Mouse (Mus musculus): ENCODE data around the gene Slc4a4. TPM values are rescaled to one million over a fixed set of nuclear protein-coding genes. Genes with fewer than 3 reads are reported as not detected.

Gene Slc4a4
- polyA plus RNA-seq, 1 experiment from 2014 or later: 3.1 TPM

DNA sequence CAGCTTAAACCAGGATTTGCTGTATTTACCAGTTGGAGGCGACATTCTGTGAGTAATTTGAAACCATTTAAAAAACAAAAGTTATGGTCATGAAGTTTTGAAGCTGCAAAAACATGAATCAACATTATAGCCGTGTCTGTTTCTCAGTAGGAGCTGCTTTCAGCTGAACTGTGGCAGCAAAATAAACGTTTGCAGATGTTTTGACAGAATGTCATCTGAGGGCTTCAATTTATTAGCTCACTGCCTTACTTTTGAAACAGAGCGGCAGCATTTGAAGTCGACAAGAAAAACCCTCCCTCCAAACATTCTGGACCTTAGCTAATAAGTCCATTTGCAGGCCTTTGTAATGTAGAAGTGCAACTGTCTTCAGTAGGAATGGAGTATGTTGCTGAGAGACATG lies 123.5 kb downstream of the Slc4a4 start:
- no peaks in the 10 kb centered on the region for H3K27me3 ChIP-seq (replicated peaks)
- H3K4me2 ChIP-seq: no peak overlapping the region
- WGBS: 70% methylated on average over 5 of the region's 5 CpGs
- H3K4me1 ChIP-seq: peaks cover 3% of the 10 kb centered on the region; the same call in 1 of the 2 replicates
- ATAC-seq (ENCODE audit: extremely low read depth, insufficient number of reproducible peaks, low FRiP score, low TSS enrichment): no peak
- H3K4me3 ChIP-seq: no peak overlapping the region
- no peaks in the 10 kb centered on the region for H3K36me3 ChIP-seq
- no peak overlapping the region for H3K27ac ChIP-seq (replicated peaks)
- no peak overlapping the region for H3K9ac ChIP-seq
- H3K9me3 ChIP-seq: no peaks in the 10 kb centered on the region

DNA sequence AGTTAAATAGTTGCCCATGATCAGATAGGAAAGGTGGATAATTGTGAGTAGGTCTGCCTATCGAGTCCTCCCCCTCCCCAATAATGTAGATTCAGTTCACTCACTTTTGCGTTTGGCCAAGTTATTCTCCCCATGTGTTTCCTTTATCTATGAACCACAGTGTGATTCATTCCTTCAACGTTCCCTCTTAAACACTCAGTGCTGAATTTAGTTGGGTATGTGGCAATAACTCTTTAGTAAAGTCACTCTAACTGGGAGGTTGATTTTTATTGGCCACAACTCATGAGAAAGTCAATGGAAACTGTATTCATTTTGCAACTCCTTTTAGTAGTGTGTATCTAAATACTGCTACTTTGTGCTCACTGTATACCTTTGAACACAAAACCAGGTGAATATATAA lies 125.8 kb downstream of the Slc4a4 start:
- H3K27ac ChIP-seq (replicated peaks): no peak overlapping the region
- H3K36me3 ChIP-seq: no peaks in the 10 kb centered on the region
- H3K4me3 ChIP-seq: no peak overlapping the region
- peaks cover 3% of the 10 kb centered on the region; the same call in 1 of the 2 replicates for H3K4me1 ChIP-seq
- H3K27me3 ChIP-seq (replicated peaks): no peaks in the 10 kb centered on the region
- H3K9me3 ChIP-seq: no peaks in the 10 kb centered on the region
- WGBS: 65% methylated on average over 3 of the region's 3 CpGs
- ATAC-seq (ENCODE audit: extremely low read depth, insufficient number of reproducible peaks, low FRiP score, low TSS enrichment): no peak
- no peak overlapping the region for H3K9ac ChIP-seq
- H3K4me2 ChIP-seq: no peak overlapping the region

DNA sequence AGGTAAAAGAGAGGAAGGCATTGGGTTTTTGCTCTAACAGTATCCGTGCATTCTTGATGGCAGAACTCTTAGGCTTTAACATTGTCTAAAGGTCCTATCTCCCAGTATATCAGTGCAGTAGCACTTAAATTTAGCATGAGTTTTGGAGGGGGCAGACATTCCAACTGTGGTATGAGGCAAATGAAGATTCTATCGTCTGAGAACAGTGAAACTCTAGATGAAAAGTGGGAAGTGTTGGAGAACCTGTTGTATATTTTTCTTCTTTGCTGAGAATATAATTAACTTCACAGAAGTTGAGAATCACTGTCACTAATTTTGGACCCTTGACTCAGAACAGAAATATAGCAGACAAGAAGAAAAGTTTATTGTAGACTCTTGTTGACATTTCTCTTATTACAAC lies 128.2 kb downstream of the Slc4a4 start:
- ATAC-seq (ENCODE audit: extremely low read depth, insufficient number of reproducible peaks, low FRiP score, low TSS enrichment): no peak
- no peak overlapping the region for H3K27ac ChIP-seq (replicated peaks)
- H3K4me2 ChIP-seq: no peak overlapping the region
- WGBS: 57% methylated on average over 2 of the region's 2 CpGs
- H3K36me3 ChIP-seq: no peaks in the 10 kb centered on the region
- H3K4me1 ChIP-seq: peaks cover 3% of the 10 kb centered on the region; the same call in 1 of the 2 replicates
- no peak overlapping the region for H3K9ac ChIP-seq
- no peaks in the 10 kb centered on the region for H3K27me3 ChIP-seq (replicated peaks)
- no peaks in the 10 kb centered on the region for H3K9me3 ChIP-seq
- H3K4me3 ChIP-seq: no peak overlapping the region

DNA sequence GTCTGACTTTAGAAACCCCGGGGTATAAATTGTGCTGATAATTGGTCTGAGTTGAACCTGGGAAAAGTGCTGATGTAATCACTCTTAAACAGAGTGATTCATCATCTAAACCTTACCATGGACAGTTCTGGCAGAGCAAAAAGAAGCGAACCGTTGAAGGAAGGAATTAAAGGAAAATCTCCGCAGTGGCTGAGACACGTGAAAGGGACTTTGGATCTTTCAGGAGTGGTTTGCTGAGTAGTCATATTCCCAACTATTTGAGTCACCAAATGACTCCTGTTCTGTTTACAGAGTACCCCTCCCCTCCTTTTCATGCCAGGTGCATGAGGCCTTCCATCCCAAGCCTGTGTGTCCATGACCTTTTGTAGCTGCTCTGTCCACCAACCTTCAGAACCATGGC lies 129.3 kb downstream of the Slc4a4 start:
- Histone ChIP-seq H3K4me3 (no peak overlapping the region), H3K9ac (no peak overlapping the region), H3K27me3 (replicated peaks) (no peaks in the 10 kb centered on the region), H3K9me3 (no peaks in the 10 kb centered on the region), H3K4me1 (peaks cover 3% of the 10 kb centered on the region; the same call in 1 of the 2 replicates), H3K36me3 (no peaks in the 10 kb centered on the region), H3K27ac (replicated peaks) (no peak overlapping the region), H3K4me2 (no peak overlapping the region)
- ATAC-seq (ENCODE audit: extremely low read depth, insufficient number of reproducible peaks, low FRiP score, low TSS enrichment): no peak
- 81% methylated on average over 5 of the region's 5 CpGs for WGBS

DNA sequence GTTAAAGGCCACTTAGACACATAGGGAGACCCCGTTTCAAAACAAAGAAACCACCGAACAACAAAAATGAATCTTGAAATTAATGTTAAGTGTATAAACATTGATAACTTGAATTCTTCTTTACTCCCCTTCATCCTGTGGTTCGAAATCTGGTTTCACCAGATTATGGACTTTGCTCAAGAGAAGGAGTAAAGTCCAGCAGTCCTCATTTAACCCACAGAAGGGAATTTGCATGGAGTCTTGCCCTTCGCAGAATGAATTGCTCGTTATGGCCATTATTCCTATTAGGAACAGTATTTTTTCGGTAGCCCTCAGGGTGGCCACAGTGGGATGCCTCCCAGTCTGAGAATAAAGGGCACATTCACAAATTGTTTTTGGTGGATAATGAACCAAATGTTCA lies 131.9 kb downstream of the Slc4a4 start:
- Histone ChIP-seq H3K27me3 (replicated peaks) (no peaks in the 10 kb centered on the region), H3K9me3 (no peaks in the 10 kb centered on the region), H3K9ac (no peak overlapping the region), H3K36me3 (no peaks in the 10 kb centered on the region), H3K4me3 (no peak overlapping the region), H3K27ac (replicated peaks) (no peak overlapping the region), H3K4me2 (no peak overlapping the region), H3K4me1 (0 out of 2 replicates have a peak, but pooled peaks cover 4% of the 10 kb centered on the region)
- no peak for ATAC-seq (ENCODE audit: extremely low read depth, insufficient number of reproducible peaks, low FRiP score, low TSS enrichment)
- WGBS: 77% methylated on average over 6 of the region's 6 CpGs

DNA sequence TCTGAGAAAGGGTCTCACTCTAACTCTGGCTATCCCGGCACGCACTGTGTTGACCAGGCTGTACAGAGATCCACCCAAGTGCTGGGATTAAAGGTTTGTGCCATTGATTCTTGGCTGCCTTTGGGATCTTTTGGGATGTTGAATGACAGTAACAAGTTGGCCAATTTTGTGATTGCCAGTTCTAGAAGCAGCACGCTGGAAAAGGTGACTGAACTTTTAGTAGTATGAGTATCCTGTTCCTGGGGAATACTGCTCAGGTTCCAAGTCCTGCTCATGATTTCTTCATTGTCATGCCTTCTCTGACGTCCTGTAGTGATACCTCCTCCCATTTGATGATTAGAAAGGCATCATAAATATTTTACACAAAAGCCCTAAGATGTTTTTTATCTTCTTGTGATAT lies 137.8 kb downstream of the Slc4a4 start:
- peaks cover 10% of the 10 kb centered on the region for H3K36me3 ChIP-seq
- H3K4me2 ChIP-seq: no peak overlapping the region
- no peak overlapping the region for H3K4me3 ChIP-seq
- no peak overlapping the region for H3K27ac ChIP-seq (replicated peaks)
- no peaks in the 10 kb centered on the region for H3K27me3 ChIP-seq (replicated peaks)
- H3K9me3 ChIP-seq: no peaks in the 10 kb centered on the region
- ATAC-seq (ENCODE audit: extremely low read depth, insufficient number of reproducible peaks, low FRiP score, low TSS enrichment): no peak
- 79% methylated on average over 4 of the region's 4 CpGs for WGBS
- H3K4me1 ChIP-seq: 0 out of 2 replicates have a peak, but pooled peaks cover 4% of the 10 kb centered on the region
- H3K9ac ChIP-seq: no peak overlapping the region

DNA sequence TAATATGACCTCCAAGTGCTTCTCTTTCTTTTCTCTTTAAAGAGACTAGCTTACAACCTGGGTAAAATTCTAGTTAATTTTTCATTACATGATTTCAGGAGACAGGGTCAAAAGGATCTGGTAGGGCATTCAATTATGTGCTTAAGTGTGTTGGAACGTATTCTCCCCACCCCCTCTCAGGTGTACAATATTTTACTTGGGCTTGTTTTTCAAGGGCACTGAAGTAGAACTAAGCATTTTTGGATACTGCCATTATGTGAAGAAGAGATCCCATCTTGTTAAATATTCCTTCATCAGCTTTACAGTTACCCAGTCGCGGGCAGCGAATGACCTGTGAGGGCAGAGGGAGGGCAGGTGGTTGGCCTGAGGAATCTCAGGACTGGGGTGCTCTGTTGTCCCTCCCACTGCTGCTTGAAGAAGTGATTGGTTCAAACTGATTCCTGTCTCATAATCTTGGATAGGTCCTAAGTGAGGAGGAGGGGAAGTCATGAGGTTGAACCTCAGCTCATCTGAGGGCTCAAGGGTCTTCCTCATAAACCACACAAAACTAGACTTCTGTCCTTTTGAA lies 141.0 kb downstream of the Slc4a4 start:
- Histone ChIP-seq H3K4me3 (no peak overlapping the region), H3K9me3 (no peaks in the 10 kb centered on the region), H3K27ac (replicated peaks) (no peak overlapping the region), H3K4me2 (no peak overlapping the region), H3K4me1 (no peaks in the 10 kb centered on the region), H3K36me3 (peaks cover 10% of the 10 kb centered on the region), H3K9ac (no peak overlapping the region), H3K27me3 (replicated peaks) (no peaks in the 10 kb centered on the region)
- WGBS: 89% methylated on average over 4 of the region's 4 CpGs
- no peak for ATAC-seq (ENCODE audit: extremely low read depth, insufficient number of reproducible peaks, low FRiP score, low TSS enrichment)

DNA sequence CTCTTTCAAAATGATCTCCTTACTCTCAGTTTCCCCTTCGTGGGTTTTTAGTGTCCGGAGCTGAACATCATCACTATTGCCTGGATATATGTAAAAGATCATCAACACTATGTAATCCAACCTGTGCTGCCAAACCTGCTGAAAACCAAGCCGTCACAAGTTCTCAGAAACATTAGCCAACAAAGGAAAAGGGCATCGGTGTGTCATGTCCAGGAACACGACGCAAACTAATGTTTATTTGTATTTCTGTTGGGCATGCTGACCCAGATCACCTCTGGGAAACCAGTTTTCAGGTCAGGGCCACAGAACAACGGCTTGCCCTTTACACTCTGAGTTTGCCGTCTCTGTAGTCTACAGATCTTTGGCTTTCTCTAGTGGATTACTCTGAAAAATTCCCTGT lies 146.0 kb downstream of the Slc4a4 start:
- 77% methylated on average over 8 of the region's 8 CpGs for WGBS
- Histone ChIP-seq H3K4me2 (no peak overlapping the region), H3K9me3 (no peaks in the 10 kb centered on the region), H3K36me3 (peaks cover 10% of the 10 kb centered on the region), H3K27ac (replicated peaks) (no peak overlapping the region), H3K9ac (no peak overlapping the region), H3K4me3 (no peak overlapping the region), H3K4me1 (peaks cover 21% of the 10 kb centered on the region), H3K27me3 (replicated peaks) (no peaks in the 10 kb centered on the region)
- ATAC-seq (ENCODE audit: extremely low read depth, insufficient number of reproducible peaks, low FRiP score, low TSS enrichment): no peak

DNA sequence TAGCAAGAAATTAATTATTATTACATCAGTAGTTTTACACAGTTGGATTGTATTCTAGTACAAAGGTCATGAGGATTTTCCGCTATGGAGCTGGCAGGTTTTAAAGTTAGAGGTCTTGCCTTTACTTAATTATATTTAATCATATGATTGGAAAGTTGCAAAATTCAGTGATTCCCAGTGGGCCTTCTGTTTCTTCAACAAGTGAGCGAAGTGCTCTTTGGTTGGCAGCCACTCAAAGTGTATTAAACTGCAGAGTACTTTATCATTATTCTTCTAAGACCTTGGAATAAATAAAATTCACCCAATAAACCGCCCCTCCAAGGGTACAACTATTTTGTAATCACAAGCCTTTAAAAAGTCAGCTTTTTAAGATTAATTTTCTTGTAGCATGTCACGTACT lies 146.6 kb downstream of the Slc4a4 start:
- 79% methylated on average over 4 of the region's 4 CpGs for WGBS
- Histone ChIP-seq H3K4me3 (no peak overlapping the region), H3K27me3 (replicated peaks) (no peaks in the 10 kb centered on the region), H3K36me3 (peaks cover 8% of the 10 kb centered on the region), H3K9me3 (no peaks in the 10 kb centered on the region), H3K4me1 (peaks cover 22% of the 10 kb centered on the region), H3K27ac (replicated peaks) (no peak overlapping the region), H3K4me2 (no peak overlapping the region), H3K9ac (no peak overlapping the region)
- no peak for ATAC-seq (ENCODE audit: extremely low read depth, insufficient number of reproducible peaks, low FRiP score, low TSS enrichment)

DNA sequence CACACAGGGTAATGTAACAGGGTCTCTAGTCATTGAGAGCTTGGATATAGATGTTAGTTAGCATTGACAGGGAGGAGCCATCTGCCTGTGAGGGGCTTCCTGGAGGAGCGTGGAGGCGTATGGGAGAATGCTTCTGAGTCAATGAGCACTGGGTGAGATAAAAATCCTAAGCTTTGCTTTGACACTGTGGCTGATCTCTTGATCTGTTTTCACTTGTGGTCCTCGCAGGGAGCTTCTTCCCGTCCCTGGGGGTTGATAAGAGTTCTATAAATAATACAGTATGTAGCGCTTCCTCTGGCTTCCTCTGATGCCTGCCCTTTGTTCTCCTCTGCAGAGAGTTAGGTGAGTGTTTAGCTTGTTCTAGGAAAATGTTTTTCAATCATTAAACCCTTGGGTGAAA lies 149.5 kb downstream of the Slc4a4 start:
- Histone ChIP-seq H3K27ac (replicated peaks) (peak overlapping the region; percentile 59), H3K4me1 (peaks cover 37% of the 10 kb centered on the region), H3K9ac (peak overlapping the region; percentile 33; the same call in 1 of the 2 replicates), H3K27me3 (replicated peaks) (no peaks in the 10 kb centered on the region), H3K4me3 (no peak overlapping the region), H3K36me3 (no peaks in the 10 kb centered on the region), H3K4me2 (peak overlapping the region; percentile 24; the same call in 1 of the 2 replicates), H3K9me3 (no peaks in the 10 kb centered on the region)
- no peak for ATAC-seq (ENCODE audit: extremely low read depth, insufficient number of reproducible peaks, low FRiP score, low TSS enrichment)
- WGBS: 8% methylated on average over 5 of the region's 5 CpGs

DNA sequence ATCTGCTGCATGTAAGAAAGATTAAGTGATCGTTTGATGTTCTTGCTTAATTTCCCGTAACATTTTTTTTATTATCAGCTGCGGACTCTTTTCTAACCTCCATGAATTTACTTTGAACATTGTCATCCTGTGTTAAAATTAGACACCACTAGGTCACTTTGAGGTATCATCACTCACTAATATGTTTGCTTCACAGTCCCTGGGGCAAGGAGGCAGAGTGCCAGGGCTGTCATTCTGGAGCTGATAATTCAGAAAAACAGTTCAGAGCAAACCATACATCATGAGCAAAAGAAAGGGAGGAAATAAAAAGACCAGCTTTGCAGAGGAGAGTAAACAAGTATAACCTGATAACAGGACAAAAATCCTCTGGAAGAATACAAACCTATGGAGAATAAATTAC lies 154.2 kb downstream of the Slc4a4 start:
- 0 out of 2 replicates have a peak overlapping the region, but pooled peaks have one; percentile 37 for H3K9ac ChIP-seq
- 29% methylated on average over 3 of the region's 3 CpGs for WGBS
- no peaks in the 10 kb centered on the region for H3K9me3 ChIP-seq
- no peak overlapping the region for H3K4me3 ChIP-seq
- peak overlapping the region; percentile 34 for H3K4me2 ChIP-seq
- no peak for ATAC-seq (ENCODE audit: extremely low read depth, insufficient number of reproducible peaks, low FRiP score, low TSS enrichment)
- peak overlapping the region; percentile 73 for H3K27ac ChIP-seq (replicated peaks)
- H3K4me1 ChIP-seq: peaks cover 57% of the 10 kb centered on the region
- H3K27me3 ChIP-seq (replicated peaks): no peaks in the 10 kb centered on the region
- no peaks in the 10 kb centered on the region for H3K36me3 ChIP-seq

DNA sequence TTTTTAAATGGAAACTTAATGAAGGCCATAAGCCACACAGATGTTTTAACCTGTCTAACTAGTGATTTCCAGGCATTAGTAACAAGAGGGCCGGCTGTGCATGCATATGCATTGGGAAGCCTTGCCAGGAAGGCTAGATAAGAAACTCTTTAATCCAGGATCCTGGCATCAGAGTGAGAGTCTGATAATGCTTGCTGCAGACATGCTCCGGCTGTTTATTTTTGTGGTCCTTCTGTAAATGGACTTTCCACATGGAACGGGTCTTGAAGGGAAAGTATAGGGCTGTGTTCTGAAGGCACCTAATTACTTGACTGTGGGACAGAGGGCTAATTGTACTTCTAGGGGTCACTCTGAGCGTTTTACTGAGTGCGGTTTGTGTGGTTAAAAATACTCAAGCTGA lies 157.2 kb downstream of the Slc4a4 start:
- Histone ChIP-seq H3K4me1 (peaks cover 48% of the 10 kb centered on the region), H3K27me3 (replicated peaks) (no peaks in the 10 kb centered on the region), H3K27ac (replicated peaks) (peak overlapping the region; percentile 77), H3K9ac (no peak overlapping the region), H3K36me3 (peaks cover 7% of the 10 kb centered on the region), H3K9me3 (no peaks in the 10 kb centered on the region), H3K4me2 (peak overlapping the region; percentile 10; the same call in 1 of the 2 replicates), H3K4me3 (no peak overlapping the region)
- WGBS: 14% methylated on average over 5 of the region's 5 CpGs
- ATAC-seq (ENCODE audit: extremely low read depth, insufficient number of reproducible peaks, low FRiP score, low TSS enrichment): no peak; the same call in 1 of the 2 replicates

Data from heart, embryonic 13.5 days (tissue).